Mouse (Mus musculus) liver, embryonic 14.5 days (tissue): ENCODE measurements at regions not wholly inside any gene's neighbourhood (a gene's known extent, or its start where the extent isn't known, plus 50 kb on each side); places are given as distances from the start of the nearest gene placed in this dataset.

Experiments used
- CTCF ChIP-seq: IDR thresholded peaks from 2 replicates; pipeline ENCODE4 v1.5.1; 2016; ENCODE audit warnings: antibody characterized with exemption, low read depth, control low read depth
- EP300 ChIP-seq: IDR thresholded peaks from 2 replicates; pipeline ENCODE4 v1.6.1; 2016; ENCODE audit warnings: antibody characterized with exemption, low read depth

DNA sequence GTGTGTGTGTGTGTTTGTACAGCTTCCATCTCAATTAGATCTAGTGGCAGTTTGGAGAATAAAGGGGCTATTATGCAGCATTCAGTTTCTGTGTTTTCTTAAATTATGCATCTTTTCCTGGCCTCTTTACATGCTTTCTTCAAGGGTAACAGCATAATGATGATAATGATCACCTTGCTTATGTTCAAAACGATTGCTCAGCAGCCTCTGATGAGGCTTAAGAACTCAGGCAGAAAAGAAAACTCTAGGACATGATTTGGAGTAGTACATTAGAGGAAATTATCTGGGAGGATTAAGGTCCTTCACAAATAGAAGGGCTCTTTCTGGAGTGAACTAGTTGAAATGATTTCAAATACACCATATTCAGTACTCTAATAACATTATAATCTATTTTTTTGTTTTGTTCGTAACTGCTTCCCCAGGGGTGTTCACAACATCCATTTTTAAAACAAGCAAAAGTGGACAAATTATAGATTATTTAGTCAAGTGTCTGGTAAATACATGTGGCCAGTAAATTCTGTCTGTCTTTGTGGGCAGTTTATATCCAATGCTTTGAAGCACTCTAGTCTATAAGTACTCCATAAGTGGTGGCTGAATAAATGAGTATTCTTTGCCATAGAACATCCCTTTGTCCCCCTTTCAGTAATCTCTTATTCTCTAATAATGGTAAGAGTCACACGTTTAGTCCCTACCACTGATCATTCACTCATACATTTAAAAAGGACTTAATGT is 526.9 kb upstream of the Kif18a start:
- TF ChIP-seq EP300 (no peak), CTCF (no peak)
